Mouse (Mus musculus) erythroblast, embryonic 14.5 days (primary cell): Measurements from ENCODE around the gene Gtf2i.

Source experiments
- GATA1 ChIP-seq: IDR thresholded peaks from 2 replicates; pipeline ENCODE4 v1.6.1; 2012; ENCODE audit warnings: low read length, inconsistent platforms, mixed read lengths
- TAL1 ChIP-seq: IDR thresholded peaks from 3 replicates; pipeline ENCODE4 v1.6.1; 2012; ENCODE audit warnings: low read length, inconsistent platforms, mixed read lengths

GRCm38 (mm10) chr5:134294606-134295005, 20.0 kb downstream of the Gtf2i start:
- TF ChIP-seq TAL1 (no peak), GATA1 (no peak)
